Mouse (Mus musculus) cerebellum, adult 11 months (tissue): ENCODE measurements around the gene Emc7.

Source experiments
- DNase-seq: peaks from one replicate; pipeline ENCODE4 v3.0.0; 2022

Gene Emc7

GRCm38 (mm10) chr2:112480669-112481068 is 25.9 kb downstream of the Emc7 start, which contains the start of gene Chrm5:
Gene Chrm5, minus strand, starts transcription at chr2:112480769.
- no peak for DNase-seq

GRCm38 (mm10) chr2:112481564-112481963 is 26.8 kb downstream of the Emc7 start:
- DNase-seq = no peak

GRCm38 (mm10) chr2:112482533-112483333 is 27.9 kb downstream of the Emc7 start:
- DNase-seq = no peak

GRCm38 (mm10) chr2:112483334-112483651 is 28.5 kb downstream of the Emc7 start:
- no peak for DNase-seq

- no peak for DNase-seq
Measured at GRCm38 (mm10) chr2:112484886-112485285, 30.1 kb downstream of the Emc7 start.

GRCm38 (mm10) chr2:112490483-112491196 is 35.8 kb downstream of the Emc7 start:
- DNase-seq = no peak

GRCm38 (mm10) chr2:112491629-112492028 is 36.8 kb downstream of the Emc7 start:
- no peak for DNase-seq

GRCm38 (mm10) chr2:112492431-112492855 is 37.6 kb downstream of the Emc7 start:
- DNase-seq = peak; percentile 24

GRCm38 (mm10) chr2:112492856-112493538 is 38.2 kb downstream of the Emc7 start, which contains the start of gene Aven:
Gene Aven, plus strand, starts transcription at chr2:112492964.
- DNase-seq = peak; percentile 87

- peak; percentile 25 for DNase-seq
Measured at GRCm38 (mm10) chr2:112493539-112494260, 38.9 kb downstream of the Emc7 start.

- no peak for DNase-seq
Measured at GRCm38 (mm10) chr2:112497851-112498250, 43.1 kb downstream of the Emc7 start.

GRCm38 (mm10) chr2:112501209-112501608 is 46.4 kb downstream of the Emc7 start:
- peak; percentile 38 for DNase-seq

GRCm38 (mm10) chr2:112503978-112504377 is 49.2 kb downstream of the Emc7 start:
- DNase-seq = no peak

GRCm38 (mm10) chr2:112506841-112507435 is 52.1 kb downstream of the Emc7 start:
- no peak for DNase-seq

GRCm38 (mm10) chr2:112507444-112507843 is 52.6 kb downstream of the Emc7 start:
- no peak for DNase-seq

- no peak for DNase-seq
Measured at GRCm38 (mm10) chr2:112510140-112510539, 55.3 kb downstream of the Emc7 start.

- DNase-seq = no peak
Measured at GRCm38 (mm10) chr2:112513036-112513435, 58.2 kb downstream of the Emc7 start.

- no peak for DNase-seq
Measured at GRCm38 (mm10) chr2:112516728-112517127, 61.9 kb downstream of the Emc7 start.

- no peak for DNase-seq
Measured at GRCm38 (mm10) chr2:112517218-112517617, 62.4 kb downstream of the Emc7 start.

- no peak for DNase-seq
Measured at GRCm38 (mm10) chr2:112518541-112518940, 63.7 kb downstream of the Emc7 start.

- no peak for DNase-seq
Measured at GRCm38 (mm10) chr2:112520526-112521482, 66.0 kb downstream of the Emc7 start.
